Mouse (Mus musculus): ENCODE data around the gene Ptpa. TPM values are rescaled to one million over a fixed set of nuclear protein-coding genes. Genes with fewer than 3 reads are reported as not detected.

Ptpa gene
- polyA plus RNA-seq, 1 experiment, result 126 TPM

DNA sequence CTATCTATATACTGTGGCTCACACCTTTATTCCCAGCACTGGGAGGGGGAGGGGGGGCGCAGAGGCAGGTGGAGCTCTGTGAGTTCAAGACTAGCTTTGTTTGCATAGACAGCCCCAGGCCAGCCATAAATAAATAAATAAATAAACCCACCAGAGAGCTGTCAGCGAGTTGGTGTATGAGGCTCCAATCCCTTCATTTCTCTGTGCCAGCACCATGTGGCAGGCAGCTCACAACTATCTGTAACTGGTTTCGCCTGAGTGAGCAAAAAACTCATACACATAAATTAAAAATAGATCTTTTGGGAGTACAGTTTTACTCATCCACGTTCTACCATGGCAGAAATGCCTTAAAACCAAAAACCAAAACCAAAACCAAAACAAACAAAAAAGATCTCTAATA is 5.6 kb downstream of the Ptpa start:
- Histone ChIP-seq H3K27ac (ENCODE audit: insufficient read depth, low read length) (no peak overlapping the region), H3K4me1 (ENCODE audit: control insufficient read depth, insufficient read depth, low read length) (peaks cover 11% of the 10 kb centered on the region), H3K4me3 (ENCODE audit: insufficient read depth, low read length) (no peak overlapping the region)
- TF ChIP-seq POLR2A (IDR thresholded peaks at IDR 0.05; ENCODE audit: low read depth, low read length), result no peak
- TF ChIP-seq CTCF (IDR thresholded peaks at IDR 0.05; ENCODE audit: borderline replicate concordance, insufficient read depth, low read length), result no peak

DNA sequence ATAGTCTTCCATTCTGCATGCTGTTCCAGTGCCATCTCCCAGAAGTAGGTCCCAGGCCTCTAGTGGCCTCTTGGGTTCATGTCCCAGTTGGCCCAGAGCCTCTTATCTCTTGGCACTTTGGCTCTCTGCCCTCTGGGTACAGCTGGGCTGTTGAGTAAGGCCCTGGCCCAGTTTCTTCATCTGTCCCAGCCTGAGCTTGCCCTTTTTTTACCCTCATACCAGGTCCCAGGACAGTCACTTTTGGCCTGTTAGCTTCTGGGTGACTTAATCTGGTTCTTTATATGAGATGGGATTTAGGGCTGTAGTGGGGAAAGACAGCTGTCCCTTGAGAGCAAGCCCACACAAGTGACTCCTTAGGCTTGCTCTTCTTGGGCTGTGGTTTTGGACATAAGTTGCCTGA is 13.3 kb downstream of the Ptpa start:
- Histone ChIP-seq H3K4me3 (ENCODE audit: insufficient read depth, low read length) (no peak overlapping the region), H3K4me1 (ENCODE audit: control insufficient read depth, insufficient read depth, low read length) (no peaks in the 10 kb centered on the region), H3K27ac (ENCODE audit: insufficient read depth, low read length) (no peak overlapping the region)
- TF ChIP-seq POLR2A (IDR thresholded peaks at IDR 0.05; ENCODE audit: low read depth, low read length) (no peak), CTCF (IDR thresholded peaks at IDR 0.05; ENCODE audit: borderline replicate concordance, insufficient read depth, low read length) (no peak)

DNA sequence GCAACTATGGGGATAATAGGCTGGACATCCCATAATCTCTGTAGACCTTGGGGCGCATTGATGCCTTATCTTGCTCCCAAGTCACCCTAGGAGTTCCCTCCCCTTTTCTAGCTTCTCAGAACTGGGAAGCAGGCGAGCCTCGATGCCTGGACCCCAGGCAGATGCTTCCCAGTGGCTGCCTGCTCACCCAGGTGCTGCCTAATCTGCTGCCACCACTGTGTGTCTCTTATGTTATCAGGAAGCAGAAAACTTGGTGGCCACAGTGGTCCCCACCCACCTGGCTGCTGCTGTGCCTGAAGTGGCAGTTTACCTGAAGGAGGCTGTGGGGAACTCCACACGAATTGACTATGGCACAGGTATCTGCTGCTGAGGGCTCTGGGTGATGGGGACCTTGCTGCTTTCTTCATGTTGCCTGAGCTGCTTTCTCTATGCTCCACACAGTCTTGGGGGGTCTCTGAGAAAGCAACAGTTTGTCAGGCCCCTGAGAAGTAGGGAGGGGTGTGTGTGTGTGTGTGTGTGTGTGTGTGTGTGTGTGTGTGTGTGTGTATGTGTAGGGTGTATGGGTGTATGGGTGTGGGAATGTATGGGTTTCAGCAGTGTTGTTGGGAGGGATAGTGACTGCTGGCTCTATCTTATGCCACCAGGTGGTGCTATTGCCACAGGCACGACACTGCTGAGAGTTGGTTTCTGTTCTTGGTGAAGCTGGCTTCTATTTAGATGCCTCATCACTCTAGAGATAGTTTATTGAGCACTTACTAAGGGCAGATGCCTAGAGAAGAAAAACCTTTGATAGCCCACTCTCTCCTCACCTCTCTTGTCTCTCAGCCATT is 19.7 kb downstream of the Ptpa start:
- H3K27ac ChIP-seq (ENCODE audit: insufficient read depth, low read length), result peak overlapping the region; percentile 19; the same call in 1 of the 2 replicates
- TF ChIP-seq POLR2A (IDR thresholded peaks at IDR 0.05; ENCODE audit: low read depth, low read length) (no peak), CTCF (IDR thresholded peaks at IDR 0.05; ENCODE audit: borderline replicate concordance, insufficient read depth, low read length) (peak; percentile 93)
- H3K4me3 ChIP-seq (ENCODE audit: insufficient read depth, low read length), result no peak overlapping the region
- H3K4me1 ChIP-seq (ENCODE audit: control insufficient read depth, insufficient read depth, low read length), result peaks cover 16% of the 10 kb centered on the region

DNA sequence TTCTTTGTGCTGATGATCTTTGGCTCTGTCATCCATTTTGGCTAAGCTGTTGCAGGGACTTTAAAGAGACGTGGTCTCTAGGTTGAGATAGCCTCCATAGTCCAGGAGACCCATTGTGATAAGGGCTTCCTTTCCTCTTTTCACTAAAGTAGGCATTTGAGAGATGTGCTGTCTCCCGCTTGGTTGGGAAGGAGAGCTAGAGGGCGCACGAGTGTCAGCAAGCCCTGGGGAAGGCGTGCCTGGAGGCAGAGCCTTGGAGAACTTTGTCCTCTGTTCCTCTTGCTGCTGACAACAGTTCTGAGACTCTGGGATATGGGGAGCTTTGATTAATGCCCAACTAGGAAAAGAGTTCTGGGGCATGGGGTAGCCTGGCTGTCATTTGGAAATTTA is 20.3 kb downstream of the Ptpa start:
- peak overlapping the region; percentile 19; the same call in 1 of the 2 replicates for H3K27ac ChIP-seq (ENCODE audit: insufficient read depth, low read length)
- peaks cover 21% of the 10 kb centered on the region for H3K4me1 ChIP-seq (ENCODE audit: control insufficient read depth, insufficient read depth, low read length)
- TF ChIP-seq POLR2A (IDR thresholded peaks at IDR 0.05; ENCODE audit: low read depth, low read length), result no peak
- peak; percentile 50; the same call in 1 of the 2 replicates for TF ChIP-seq CTCF (IDR thresholded peaks at IDR 0.05; ENCODE audit: borderline replicate concordance, insufficient read depth, low read length)
- no peak overlapping the region for H3K4me3 ChIP-seq (ENCODE audit: insufficient read depth, low read length)

DNA sequence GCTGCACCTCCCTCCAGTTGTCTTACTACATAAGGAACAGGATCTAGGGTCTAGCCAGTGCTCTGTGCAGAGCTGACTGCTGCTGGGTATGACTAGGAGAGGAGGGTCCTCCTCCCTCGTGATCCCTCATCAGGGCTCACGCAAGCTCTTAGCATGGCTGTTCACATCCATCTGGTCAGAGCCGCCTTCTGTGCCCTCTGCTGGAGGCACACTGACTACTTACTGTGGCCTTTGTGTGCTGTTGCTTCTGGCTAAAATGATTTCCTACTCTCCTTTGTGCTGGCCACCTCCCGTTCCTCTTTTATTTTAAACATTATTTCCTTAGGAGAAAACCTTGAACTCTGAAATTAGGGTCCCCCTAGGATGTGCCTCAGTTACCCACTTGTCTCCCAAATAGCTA is 21.0 kb downstream of the Ptpa start:
- TF ChIP-seq CTCF (IDR thresholded peaks at IDR 0.05; ENCODE audit: borderline replicate concordance, insufficient read depth, low read length) (no peak), POLR2A (IDR thresholded peaks at IDR 0.05; ENCODE audit: low read depth, low read length) (no peak)
- H3K4me1 ChIP-seq (ENCODE audit: control insufficient read depth, insufficient read depth, low read length), result peaks cover 24% of the 10 kb centered on the region
- no peak overlapping the region for H3K27ac ChIP-seq (ENCODE audit: insufficient read depth, low read length)
- no peak overlapping the region for H3K4me3 ChIP-seq (ENCODE audit: insufficient read depth, low read length)

DNA sequence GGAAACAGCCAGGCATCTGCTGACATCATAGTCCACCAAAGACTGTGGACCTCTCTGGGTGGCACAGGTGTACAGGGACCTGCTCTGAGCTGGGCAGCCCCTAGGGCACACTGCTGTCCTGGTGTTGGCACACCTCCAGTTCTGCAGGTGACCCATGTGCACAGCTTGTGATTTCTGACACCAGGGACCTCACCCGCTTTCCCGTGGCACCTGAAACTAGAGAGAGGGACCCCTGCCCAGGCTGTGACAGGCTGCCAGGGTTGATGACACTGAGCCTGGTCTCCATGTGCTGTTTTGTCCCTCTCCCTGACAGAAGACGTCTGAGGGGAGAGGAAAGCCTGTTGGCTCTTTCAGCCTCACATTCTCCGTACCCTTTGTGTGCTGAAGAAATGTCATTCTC is 22.0 kb downstream of the Ptpa start:
- TF ChIP-seq POLR2A (IDR thresholded peaks at IDR 0.05; ENCODE audit: low read depth, low read length) (no peak), CTCF (IDR thresholded peaks at IDR 0.05; ENCODE audit: borderline replicate concordance, insufficient read depth, low read length) (no peak)
- Histone ChIP-seq H3K4me1 (ENCODE audit: control insufficient read depth, insufficient read depth, low read length) (peaks cover 33% of the 10 kb centered on the region), H3K27ac (ENCODE audit: insufficient read depth, low read length) (no peak overlapping the region), H3K4me3 (ENCODE audit: insufficient read depth, low read length) (no peak overlapping the region)

DNA sequence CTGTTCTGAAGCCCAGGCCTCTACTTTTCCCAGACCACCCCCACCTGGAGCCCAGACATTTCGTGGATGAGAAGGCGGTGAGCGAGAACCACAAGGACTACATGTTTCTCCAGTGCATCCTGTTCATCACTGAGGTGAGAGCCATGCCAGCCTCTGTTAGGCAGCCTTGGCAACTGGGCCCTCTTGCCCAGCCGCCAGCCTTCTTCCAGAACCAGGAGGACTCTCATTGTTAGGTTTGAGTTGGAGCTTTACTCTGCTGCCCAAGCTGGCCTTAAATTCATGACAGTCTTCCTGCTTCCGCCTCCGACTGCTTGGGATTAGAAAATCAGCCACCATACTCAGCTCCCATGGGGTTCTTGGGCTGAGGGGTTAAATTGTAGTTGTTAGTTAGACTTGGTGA is 23.8 kb downstream of the Ptpa start:
- no peak for TF ChIP-seq POLR2A (IDR thresholded peaks at IDR 0.05; ENCODE audit: low read depth, low read length)
- TF ChIP-seq CTCF (IDR thresholded peaks at IDR 0.05; ENCODE audit: borderline replicate concordance, insufficient read depth, low read length), result no peak
- peaks cover 41% of the 10 kb centered on the region for H3K4me1 ChIP-seq (ENCODE audit: control insufficient read depth, insufficient read depth, low read length)
- no peak overlapping the region for H3K4me3 ChIP-seq (ENCODE audit: insufficient read depth, low read length)
- H3K27ac ChIP-seq (ENCODE audit: insufficient read depth, low read length), result peak overlapping the region; percentile 99

DNA sequence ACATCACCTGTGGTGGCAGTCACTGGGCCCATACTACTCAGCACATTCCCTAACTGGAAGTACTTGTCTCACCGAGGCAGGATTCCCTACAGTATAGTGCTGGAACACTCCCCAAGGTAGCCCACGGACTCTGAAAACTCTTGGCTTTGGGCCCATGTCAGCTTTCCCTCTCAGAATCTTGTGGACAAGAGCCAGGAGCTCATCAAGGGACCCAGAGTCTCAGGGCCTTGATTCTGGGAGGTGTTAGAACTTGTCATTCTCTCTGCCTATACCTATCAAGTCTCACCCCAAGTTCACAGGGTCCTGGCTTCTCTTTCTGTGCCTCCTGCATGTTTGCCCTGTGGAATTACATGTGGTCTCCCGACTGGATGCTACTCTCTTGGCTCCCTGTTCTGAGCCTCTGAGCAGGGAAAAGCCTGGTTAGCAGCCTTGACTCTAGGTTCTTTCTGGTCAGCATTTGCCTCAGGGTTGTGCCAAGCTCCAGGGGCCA is 24.4 kb downstream of the Ptpa start:
- H3K4me3 ChIP-seq (ENCODE audit: insufficient read depth, low read length), result no peak overlapping the region
- peak overlapping the region; percentile 99 for H3K27ac ChIP-seq (ENCODE audit: insufficient read depth, low read length)
- no peak for TF ChIP-seq CTCF (IDR thresholded peaks at IDR 0.05; ENCODE audit: borderline replicate concordance, insufficient read depth, low read length)
- no peak for TF ChIP-seq POLR2A (IDR thresholded peaks at IDR 0.05; ENCODE audit: low read depth, low read length)
- H3K4me1 ChIP-seq (ENCODE audit: control insufficient read depth, insufficient read depth, low read length), result peaks cover 41% of the 10 kb centered on the region

DNA sequence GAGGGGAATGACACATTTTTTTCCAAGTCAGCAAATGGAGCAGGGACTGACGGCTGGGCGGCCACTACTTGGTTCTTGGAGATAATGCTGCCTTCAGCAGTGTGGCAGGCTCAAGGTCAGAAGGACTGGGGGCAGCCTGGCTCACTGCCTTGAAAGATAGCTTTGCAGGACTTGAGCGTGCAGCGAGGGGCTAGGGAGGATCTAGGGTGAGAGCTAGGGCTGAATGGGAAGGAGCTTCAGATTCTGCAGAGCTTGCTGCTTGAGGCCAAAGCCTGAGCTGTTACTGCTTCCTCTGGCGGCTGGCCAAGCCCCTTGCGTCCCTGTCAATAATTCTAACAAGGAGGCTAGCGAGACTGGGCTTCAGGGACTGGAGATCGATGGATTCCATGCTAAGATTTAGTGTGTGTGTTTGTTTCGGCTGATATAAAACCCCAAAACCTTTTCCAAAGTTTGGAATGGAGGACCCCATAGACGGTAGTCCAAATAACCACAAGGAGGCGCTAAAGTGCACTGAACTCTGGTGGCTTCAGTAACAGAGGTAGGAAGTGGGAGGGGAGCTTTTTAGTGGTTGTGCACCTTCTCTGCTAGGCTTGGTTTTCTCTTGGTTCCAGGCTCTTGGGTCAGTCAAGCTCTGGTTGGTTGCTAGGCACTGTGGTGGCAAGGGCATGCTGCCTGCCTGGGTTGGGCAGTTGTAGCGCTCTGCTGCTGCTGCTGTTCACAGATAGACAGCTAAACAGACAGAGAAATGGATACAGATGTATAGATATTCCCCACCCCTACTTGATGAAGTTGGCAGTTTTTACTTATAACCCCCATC is 25.1 kb downstream of the Ptpa start:
- peaks cover 45% of the 10 kb centered on the region for H3K4me1 ChIP-seq (ENCODE audit: control insufficient read depth, insufficient read depth, low read length)
- no peak overlapping the region for H3K4me3 ChIP-seq (ENCODE audit: insufficient read depth, low read length)
- TF ChIP-seq POLR2A (IDR thresholded peaks at IDR 0.05; ENCODE audit: low read depth, low read length) (peak; percentile 68), CTCF (IDR thresholded peaks at IDR 0.05; ENCODE audit: borderline replicate concordance, insufficient read depth, low read length) (no peak)
- H3K27ac ChIP-seq (ENCODE audit: insufficient read depth, low read length), result peak overlapping the region; percentile 99
